Mouse (Mus musculus): ENCODE results near the gene Pls1. TPM values are rescaled to one million over a fixed set of nuclear protein-coding genes. Genes with fewer than 3 reads are reported as not detected.
A peak's percentile ranks its signal among the peaks of the same experiment; 100 is the strongest.

The Pls1 gene
- total RNA-seq (2015; ENCODE audit: low replicate concordance) (0.36 TPM in 1 of 2 replicates, not detected in the other), total RNA-seq (2017; ENCODE audit: low replicate concordance) (not detected in 2 replicates)

DNA sequence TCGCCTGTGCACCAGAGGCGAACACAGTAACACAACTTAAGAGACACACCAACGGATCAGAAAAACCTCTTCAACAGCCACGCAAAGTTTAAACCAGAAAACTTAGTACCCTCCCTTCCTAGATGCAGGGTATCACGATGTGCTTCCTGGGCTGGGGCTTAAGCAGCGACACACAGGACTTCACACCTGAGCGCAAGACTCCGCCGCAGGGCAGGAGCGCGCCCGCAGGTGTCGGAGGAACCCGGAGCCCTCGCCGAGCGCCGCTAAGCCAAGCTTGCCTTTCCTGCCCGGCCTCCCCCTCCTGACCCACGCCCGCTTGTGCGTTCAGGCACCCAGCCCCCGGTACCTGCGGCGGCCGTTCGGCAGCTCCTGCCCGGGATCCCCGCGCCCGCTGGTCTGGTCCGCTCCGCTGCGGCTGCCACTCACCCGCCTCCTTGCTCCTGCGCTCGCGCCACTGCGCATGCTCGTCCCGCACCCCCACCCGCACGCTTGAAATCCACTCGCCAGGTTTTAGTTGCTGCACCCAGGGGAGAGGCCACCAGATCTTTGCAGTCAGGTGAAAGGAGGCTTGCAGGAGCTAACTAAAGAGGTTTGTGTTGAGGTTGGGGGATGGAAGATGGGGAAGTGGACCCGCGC is at the start of gene Pls1:
TSS of gene Pls1 (minus strand) at position 487 of the 636 bp plus-strand sequence.
- ATAC-seq (replicated peaks; ENCODE audit: low FRiP score, poor library complexity, severe bottlenecking), result no peak

DNA sequence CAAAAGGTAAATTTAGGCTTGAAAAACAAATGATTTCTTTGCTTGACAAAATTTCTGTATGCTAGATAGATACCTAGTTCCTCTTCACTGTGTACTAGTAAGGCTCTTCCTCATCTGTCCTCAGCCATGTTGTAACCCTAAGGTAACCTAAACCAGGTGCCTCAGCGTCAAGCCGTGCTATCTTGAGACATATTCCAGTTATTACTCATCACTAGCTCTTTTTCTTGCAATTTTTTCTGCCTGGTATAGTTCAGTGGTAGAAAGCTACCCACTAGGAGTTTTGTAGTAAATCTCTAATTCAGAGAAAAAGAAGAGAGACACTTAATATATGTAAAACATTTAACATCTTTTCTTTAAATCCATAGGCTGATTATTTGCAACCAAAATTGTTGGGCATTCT is 37.6 kb upstream of the Pls1 start:
- ATAC-seq (replicated peaks; ENCODE audit: low FRiP score, poor library complexity, severe bottlenecking), result no peak

- ATAC-seq (replicated peaks; ENCODE audit: low FRiP score, poor library complexity, severe bottlenecking), result no peak
Observed at GRCm38 (mm10) chr9:95878246-95878645, 33.1 kb upstream of the Pls1 start.

DNA sequence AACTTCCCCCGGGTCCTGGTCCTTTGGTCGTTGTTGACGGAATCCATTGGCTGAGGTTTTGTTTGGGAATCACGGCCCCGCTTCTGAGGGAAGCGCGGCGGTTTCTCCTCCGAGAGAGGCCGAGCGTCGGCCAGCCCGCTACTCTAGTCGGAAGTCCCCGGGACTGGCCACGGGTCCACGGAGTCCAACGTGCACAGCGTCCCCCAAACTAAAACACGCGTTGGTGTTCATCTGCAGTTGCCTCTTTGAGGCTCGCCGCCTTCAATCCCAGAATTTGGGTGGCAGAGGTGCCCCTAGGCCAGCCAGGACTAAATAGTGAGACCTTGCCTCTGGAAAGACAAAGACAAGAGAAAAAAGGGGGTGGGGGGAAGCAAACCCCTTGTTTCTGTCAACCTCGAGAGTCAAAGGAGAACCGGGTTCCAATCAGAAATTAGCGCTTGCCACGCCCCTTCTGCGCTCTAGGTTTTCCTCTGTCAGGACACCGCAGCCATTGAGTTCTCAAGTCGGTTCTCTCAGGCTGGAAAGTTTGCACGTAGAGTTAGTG is 13.0 kb upstream of the Pls1 start:
- peak; percentile 47 for ATAC-seq (replicated peaks; ENCODE audit: low FRiP score, poor library complexity, severe bottlenecking)

GRCm38 (mm10) chr9:95857414-95858026 is 12.4 kb upstream of the Pls1 start, which contains the start of gene Atr:
TSS of gene Atr (plus strand) at chr9:95857597.
- peak; percentile 95 for ATAC-seq (replicated peaks; ENCODE audit: low FRiP score, poor library complexity, severe bottlenecking)

DNA sequence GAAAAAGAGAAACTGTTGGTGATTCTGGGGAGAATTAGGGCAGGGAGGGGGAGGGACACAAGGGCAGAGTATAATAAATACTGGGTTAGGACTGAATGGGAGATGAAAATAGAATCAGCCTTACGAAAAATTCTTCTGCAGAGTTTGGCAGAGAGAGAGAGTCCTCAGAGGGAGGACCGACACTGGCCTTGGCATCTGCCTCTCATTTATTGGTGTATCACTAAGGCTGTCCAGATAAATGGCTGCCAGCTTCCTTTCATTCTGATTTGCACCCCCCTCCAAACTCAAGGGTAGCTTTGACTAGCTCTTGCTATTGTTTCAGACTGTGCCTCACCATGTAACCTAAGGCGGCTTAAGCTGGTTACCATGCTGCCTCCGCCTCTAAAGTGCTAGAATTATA is 10.9 kb upstream of the Pls1 start:
- no peak for ATAC-seq (replicated peaks; ENCODE audit: low FRiP score, poor library complexity, severe bottlenecking)

GRCm38 (mm10) chr9:95854891-95855290 is 9.8 kb upstream of the Pls1 start:
- no peak for ATAC-seq (replicated peaks; ENCODE audit: low FRiP score, poor library complexity, severe bottlenecking)

DNA sequence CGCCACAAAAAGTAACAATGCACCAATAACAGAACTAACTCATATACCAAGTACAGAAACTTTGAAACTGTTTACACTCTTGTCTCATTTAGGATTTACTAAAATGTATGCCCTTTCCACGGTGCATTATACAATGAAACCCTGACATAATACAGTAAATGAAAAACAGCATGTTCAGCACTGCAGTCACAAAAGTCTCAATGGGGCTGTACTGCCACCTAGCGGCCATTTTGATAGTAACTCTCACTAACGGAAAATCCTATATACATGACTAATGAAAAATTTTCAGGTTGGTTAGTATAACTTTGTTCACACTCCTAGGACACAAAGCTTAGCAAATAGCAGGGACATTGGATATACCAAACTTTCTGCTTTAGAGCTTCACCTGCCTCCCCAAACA is 7.8 kb upstream of the Pls1 start:
- ATAC-seq (replicated peaks; ENCODE audit: low FRiP score, poor library complexity, severe bottlenecking), result peak; percentile 44

GRCm38 (mm10) chr9:95851671-95852070 is 6.6 kb upstream of the Pls1 start:
- ATAC-seq (replicated peaks; ENCODE audit: low FRiP score, poor library complexity, severe bottlenecking), result no peak

DNA sequence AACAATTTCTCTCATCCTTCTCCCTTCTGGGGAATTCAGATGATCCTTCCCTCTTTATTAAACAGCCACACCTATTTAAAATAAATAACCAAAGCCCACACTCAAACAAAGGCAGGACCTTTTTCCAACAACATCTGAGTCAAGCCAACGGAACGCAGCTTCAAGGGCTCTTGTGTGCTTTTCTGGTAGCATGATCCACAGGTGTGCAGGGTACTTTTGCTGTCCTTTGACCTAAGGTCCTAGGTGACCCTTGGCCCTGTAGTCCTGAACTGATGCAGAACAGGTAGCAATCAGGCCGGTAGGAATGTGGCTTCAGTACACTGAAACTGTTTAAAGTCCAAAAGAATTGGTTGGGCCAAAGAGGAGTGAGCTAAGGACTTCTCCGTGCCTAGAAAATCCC is 600 bp upstream of the Pls1 start:
- ATAC-seq (replicated peaks; ENCODE audit: low FRiP score, poor library complexity, severe bottlenecking), result no peak

DNA sequence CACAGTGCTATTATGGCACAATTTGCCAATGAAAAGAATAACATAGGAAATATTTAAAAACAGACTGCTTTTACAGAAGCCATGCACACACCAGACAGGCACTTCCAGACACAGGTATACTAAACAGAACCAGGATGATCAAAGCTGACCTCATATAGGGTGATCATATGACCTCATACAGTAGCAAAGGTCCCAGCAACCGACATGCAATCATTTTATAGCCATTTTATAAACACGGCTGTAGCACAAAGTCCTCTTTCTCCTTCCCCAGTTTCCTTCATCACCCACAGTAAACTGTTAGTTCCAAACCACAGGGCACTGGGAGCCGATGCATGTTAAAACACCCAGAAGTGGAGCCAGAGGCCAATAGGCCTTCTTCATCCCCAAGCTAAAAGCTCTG is 5.7 kb downstream of the Pls1 start:
- ATAC-seq (replicated peaks; ENCODE audit: low FRiP score, poor library complexity, severe bottlenecking), result no peak

DNA sequence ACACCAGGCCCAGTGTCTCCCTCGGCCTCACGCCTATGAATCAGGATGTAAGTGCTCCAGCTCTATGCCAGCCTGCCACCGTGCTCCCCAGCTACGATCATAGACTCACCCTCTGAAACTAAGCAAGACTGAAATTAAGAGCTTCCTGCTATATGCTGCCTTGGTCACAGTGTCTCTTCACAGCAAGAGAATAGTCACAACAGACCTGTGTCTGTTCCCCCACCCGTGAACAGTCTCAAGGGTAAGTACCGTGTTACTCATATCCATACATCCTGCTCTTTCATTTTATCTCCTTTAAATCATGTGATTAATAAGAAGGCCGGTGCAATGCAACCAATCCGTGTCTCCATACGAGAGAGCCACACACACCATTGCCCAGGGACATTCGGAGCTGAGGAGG is 9.4 kb downstream of the Pls1 start:
- no peak for ATAC-seq (replicated peaks; ENCODE audit: low FRiP score, poor library complexity, severe bottlenecking)

DNA sequence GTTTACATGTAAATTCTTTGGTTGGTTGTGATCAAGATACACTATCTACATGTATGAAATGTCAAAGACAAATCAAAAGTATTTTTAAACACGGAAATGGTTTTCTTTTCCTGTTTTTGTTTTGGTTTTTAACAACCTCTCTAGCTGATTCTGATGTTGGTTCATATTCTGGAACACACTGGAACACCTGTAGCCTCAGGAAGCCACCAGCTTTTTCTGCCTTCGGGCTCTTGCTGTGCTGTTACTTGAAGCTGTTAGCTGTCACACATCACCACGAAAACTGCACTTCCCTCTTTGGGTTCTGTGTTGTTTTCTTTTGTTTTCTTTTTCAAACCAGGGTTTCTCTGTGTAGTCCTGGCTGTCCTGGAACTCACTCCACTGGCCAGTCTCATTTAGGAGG is 10.3 kb downstream of the Pls1 start:
- ATAC-seq (replicated peaks; ENCODE audit: low FRiP score, poor library complexity, severe bottlenecking), result no peak

DNA sequence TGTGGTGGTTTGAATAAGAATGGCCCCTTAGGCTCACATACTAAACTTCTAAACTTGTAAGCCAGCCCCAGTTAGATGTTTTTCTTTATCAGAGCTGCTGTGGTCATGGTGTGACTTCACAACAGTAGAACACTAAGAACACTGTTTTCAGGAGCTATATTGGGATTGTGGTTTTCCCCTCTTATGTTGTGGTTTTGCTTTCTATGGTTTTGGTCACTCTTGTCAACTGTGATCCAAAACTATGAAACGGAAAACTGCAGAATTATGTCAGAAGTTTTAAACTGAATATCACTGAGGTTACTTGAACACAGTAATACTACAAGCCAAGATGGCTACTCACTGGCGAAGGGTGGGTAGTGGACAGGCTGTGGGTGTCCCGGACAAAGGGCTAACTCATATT is 12.4 kb downstream of the Pls1 start:
- no peak for ATAC-seq (replicated peaks; ENCODE audit: low FRiP score, poor library complexity, severe bottlenecking)

DNA sequence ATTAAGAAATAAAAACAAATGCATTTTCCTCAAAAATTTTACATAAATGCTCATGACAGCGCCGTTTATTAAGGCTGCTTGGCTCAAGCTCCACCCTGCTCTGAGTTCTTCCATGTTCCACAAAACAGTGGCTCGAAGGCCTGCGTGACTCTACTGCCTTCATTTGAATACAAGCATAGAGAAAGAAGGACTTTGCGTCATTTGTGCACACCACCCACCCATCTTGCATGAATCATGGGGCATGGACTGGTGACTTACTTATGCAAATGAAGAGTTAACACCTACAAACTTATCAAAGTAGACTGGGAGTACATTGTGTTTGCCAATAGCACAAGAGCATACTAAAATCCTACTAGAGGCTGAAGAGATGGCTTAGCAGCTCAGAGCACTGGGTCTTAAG is 17.5 kb downstream of the Pls1 start:
- ATAC-seq (replicated peaks; ENCODE audit: low FRiP score, poor library complexity, severe bottlenecking), result no peak

DNA sequence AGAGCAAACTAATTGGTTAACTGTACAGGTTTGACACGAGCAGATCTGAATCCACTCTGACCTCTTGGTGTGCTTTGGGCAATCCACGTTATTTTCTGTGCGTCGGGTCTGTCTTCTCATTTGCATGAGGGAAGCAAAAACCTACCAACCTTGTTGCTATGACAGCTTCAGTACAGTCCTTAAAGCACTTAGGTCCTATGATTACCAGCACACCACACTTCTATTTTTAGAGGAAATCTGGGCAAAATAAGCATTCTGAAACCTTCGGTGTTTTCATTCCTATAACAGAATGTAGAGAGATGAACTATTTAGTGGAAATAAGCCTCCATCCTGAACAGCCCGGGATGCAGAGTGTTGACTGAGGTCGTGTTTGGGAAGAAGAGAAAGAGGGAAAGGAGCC is 22.6 kb downstream of the Pls1 start:
- no peak for ATAC-seq (replicated peaks; ENCODE audit: low FRiP score, poor library complexity, severe bottlenecking)

- no peak for ATAC-seq (replicated peaks; ENCODE audit: low FRiP score, poor library complexity, severe bottlenecking)
Observed at GRCm38 (mm10) chr9:95815706-95816105, 29.4 kb downstream of the Pls1 start.

DNA sequence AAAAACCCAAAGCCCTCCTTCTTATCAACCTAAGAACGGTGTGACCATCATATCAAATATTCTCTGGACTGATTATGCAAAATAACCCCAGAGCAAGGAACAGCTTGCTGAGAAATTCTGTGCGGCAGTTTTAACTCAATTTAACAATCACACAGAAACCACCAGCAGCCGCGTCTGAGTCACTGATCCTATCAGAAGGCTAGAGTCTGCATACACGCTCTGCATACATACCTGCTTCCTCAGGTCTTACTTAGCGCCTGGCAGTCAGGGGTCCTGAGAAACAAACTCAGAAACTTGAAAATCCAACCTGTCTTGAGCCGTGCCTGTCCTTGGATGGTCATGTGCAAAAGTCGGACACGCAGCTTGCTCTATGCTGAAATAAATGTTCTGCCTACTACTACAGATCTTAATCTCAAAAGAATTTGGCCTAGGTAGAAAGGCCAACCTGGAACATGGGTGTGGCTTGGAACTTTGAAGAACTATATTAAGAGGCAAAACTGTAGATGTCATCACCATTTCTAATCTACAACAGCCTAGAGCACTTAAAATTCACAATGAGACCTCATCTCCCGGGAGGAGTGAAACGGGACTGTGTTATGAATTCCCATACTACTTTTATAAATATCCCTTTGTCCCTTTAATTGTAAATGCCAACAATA is 30.0 kb downstream of the Pls1 start:
- ATAC-seq (replicated peaks; ENCODE audit: low FRiP score, poor library complexity, severe bottlenecking), result no peak

DNA sequence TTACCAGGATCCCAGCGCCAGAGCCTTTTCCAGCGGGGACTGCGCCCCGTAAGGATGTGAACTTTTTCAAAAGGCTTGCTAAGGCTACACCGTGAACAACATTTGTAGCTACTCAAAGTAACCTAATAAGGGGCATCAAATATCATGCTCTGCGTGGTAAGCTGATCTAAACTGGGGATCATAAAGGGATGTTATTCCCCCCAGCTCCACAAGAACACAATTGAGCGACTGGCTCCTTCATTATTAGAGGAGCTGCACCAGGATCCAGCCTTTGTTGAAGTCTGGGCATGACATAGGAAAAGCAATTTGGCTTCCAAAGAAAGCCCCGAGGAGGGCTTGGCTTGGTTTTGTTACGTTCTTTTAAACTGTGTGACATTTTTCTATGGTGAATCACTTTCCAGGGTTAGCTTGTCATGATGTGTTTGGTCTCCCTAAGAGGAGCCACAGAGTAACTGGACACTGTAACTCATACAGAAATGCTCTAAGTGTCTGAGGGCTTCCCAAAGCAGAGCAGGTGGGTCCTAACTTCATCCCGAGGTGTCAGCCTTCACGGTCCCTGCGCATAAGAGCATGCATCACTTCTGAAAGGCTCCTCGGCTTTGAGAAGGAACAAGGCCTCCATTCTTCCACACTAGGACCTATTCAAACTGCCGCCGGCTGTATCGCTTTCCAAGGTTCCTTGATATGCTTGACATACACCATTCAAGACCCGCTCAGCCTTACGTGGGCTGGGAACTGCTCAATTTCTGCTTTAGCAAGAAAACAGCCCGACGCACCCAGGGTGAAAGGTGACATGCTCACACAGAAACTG is 31.2 kb downstream of the Pls1 start:
- ATAC-seq (replicated peaks; ENCODE audit: low FRiP score, poor library complexity, severe bottlenecking), result no peak

GRCm38 (mm10) chr9:95811817-95812216 is 33.3 kb downstream of the Pls1 start:
- no peak for ATAC-seq (replicated peaks; ENCODE audit: low FRiP score, poor library complexity, severe bottlenecking)

Data from erythroid progenitor cell, adult 5-6 weeks (primary cell).